Mouse (Mus musculus) frontal cortex, postnatal 25 days (tissue): ENCODE data around the gene Art3.

Experiments used
- DNase-seq, 2 experiments: peaks; one replicate each; pipeline ENCODE4 v3.0.0; 2022; ENCODE audit warnings: low spot score in 2 of 2

Gene Art3

GRCm38 (mm10) chr5:92331635-92332338, at the start of gene Art3:
Art3 (plus strand) TSS chr5:92331827.
- no peak for DNase-seq

- DNase-seq: no peak
These were observed 49.1 kb upstream of the Art3 start for GRCm38 (mm10) chr5:92282571-92282970.

- no peak for DNase-seq
These were observed 48.5 kb upstream of the Art3 start for GRCm38 (mm10) chr5:92283107-92283506.

GRCm38 (mm10) chr5:92287840-92288239, 43.8 kb upstream of the Art3 start:
- DNase-seq: no peak

- DNase-seq: no peak
These were observed 39.8 kb upstream of the Art3 start for GRCm38 (mm10) chr5:92291652-92292414.

GRCm38 (mm10) chr5:92294525-92294924, 37.1 kb upstream of the Art3 start:
- no peak for DNase-seq

- no peak for DNase-seq
These were observed 29.3 kb upstream of the Art3 start for GRCm38 (mm10) chr5:92302149-92302840.

GRCm38 (mm10) chr5:92304291-92304690, 27.3 kb upstream of the Art3 start:
- DNase-seq: no peak

GRCm38 (mm10) chr5:92309681-92310511, 21.7 kb upstream of the Art3 start, which contains the start of gene Sdad1:
Sdad1 (minus strand) TSS chr5:92310479.
- DNase-seq: peak; percentile 93 to 97

GRCm38 (mm10) chr5:92312046-92312715, 19.4 kb upstream of the Art3 start:
- peak; percentile 87 to 90 for DNase-seq

GRCm38 (mm10) chr5:92313776-92314175, 17.9 kb upstream of the Art3 start:
- no peak for DNase-seq

GRCm38 (mm10) chr5:92318119-92318518, 13.5 kb upstream of the Art3 start:
- DNase-seq: no peak

GRCm38 (mm10) chr5:92318596-92318995, 13.0 kb upstream of the Art3 start:
- DNase-seq: no peak

- no peak for DNase-seq
These were observed 9.8 kb upstream of the Art3 start for GRCm38 (mm10) chr5:92321631-92322400.

GRCm38 (mm10) chr5:92322612-92323011, 9.0 kb upstream of the Art3 start:
- no peak for DNase-seq

GRCm38 (mm10) chr5:92323264-92323663, 8.4 kb upstream of the Art3 start:
- DNase-seq: no peak

GRCm38 (mm10) chr5:92327367-92327766, 4.3 kb upstream of the Art3 start:
- DNase-seq: no peak

- no peak for DNase-seq
These were observed 3.7 kb upstream of the Art3 start, which contains the start of gene Cxcl9 for GRCm38 (mm10) chr5:92327929-92328328. Cxcl9 (minus strand) TSS chr5:92328079.

- no peak for DNase-seq
These were observed 505 bp upstream of the Art3 start for GRCm38 (mm10) chr5:92331122-92331521.

- DNase-seq: no peak
These were observed 773 bp downstream of the Art3 start for GRCm38 (mm10) chr5:92332359-92332840.
